Mouse (Mus musculus) induced T-regulatory cell, adult 2 months (primary cell): ENCODE data around the gene Gm38394.
"Not testable (repeated sequence)": the region's sequence is repeated elsewhere in the genome, so short reads cannot be mapped to it uniquely, and the experiment has no call there.

Experiments used
- DNase-seq: peaks from one replicate; pipeline ENCODE4 v3.0.0-alpha.2; 2012; ENCODE audit warnings: low read depth

Gm38394 gene

DNA sequence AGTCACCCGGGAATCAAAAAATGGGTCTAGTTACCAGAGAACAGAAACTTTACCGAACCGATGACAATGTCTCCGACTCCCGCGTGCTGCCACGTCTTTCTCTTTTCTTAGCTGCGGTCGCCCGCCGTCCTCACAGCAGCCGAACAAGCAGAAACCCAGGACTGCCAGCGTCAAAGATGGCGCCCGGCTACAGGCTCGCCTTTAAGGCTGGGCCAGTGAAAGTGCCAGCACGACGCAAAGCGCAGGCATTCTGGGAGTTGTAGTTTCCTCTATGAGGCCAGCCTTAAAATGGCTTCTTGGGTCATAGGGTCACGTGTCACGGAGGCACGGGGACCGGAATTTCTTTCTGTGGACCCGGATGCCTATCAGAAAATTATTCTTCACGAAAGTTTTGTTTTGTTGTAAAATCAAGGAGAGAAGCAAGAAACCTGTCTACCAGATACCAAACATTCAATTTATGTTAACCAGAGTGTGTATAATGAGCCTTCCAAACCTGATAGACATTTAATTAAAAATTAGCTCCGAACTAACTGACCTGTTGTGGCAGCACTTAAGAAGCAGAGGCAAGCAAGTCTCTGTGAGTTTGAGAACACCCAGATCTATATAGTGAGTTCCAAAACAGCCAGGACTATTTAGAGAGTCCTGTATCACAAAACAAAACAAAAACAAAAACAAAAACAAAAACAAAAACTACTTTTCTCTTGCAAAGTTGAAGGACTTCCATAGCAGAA lies at the start of gene Gm38394:
Gene Gm38394 (minus strand): TSS at position 116 of the 731 bp plus-strand sequence.
- peak; percentile 97 for DNase-seq

- DNase-seq = no peak
These were observed 49.8 kb upstream of the Gm38394 start for GRCm38 (mm10) chr1:133710895-133711294.

DNA sequence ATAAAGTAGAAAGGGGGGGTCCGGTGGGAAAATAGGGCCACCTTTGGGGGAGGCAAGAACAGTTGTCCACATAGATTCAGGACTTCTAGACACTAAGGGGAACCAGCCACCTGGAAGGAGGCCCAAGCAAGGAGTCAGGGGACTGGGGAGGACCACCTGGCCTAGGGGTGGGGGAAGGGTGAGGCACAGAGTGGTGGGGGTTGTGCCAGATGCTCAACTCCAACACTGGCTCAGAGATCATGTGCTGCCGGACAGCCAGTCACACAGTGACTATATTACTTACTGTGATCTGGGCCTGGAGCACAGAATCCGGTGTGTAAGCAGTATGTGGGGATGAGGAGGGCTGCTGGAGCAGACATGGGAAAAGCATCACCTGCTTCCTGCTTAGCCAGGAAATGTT lies 48.2 kb upstream of the Gm38394 start:
- DNase-seq = no peak

DNA sequence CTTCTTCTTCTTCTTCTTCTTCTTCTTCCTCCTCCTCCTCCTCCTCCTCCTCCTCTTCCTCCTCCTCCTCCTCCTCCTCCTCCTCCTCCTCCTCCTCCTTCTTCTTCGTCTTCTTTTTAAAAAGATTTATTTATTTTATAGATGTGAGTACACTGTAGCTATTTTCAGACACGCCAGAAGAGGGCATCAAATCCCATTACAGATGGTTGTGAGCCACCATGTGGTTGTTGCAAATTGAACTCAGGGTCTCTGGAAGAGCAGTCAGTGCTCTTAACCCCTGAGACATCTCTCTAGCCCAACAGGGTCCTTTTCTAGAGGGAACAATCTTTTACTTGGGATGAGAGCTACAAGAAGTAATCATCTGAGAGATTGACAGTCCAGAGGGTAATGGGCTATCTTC lies 40.7 kb upstream of the Gm38394 start:
- peak; percentile 44 for DNase-seq

GRCm38 (mm10) chr1:133697935-133698620 lies 37.0 kb upstream of the Gm38394 start:
- no peak for DNase-seq

DNA sequence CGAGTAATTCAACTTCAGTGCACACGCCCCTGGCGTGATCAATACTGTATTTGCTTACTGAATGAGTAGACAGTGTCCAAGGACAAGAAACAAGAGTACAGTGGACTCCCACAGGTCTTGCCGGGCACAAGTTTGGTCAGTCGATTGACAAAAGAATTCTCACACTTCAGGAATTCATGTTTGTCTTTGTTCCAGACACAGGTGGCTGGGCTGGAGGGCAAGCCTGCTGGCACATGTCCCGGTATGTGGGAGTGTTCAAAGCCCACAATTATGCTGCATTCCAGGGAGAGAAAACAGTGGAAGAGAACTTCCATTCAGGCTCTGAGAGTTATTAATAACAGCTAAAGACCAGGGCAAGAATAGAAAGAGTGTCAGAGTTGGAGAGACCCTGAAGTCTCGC lies 34.8 kb upstream of the Gm38394 start:
- DNase-seq = no peak

DNA sequence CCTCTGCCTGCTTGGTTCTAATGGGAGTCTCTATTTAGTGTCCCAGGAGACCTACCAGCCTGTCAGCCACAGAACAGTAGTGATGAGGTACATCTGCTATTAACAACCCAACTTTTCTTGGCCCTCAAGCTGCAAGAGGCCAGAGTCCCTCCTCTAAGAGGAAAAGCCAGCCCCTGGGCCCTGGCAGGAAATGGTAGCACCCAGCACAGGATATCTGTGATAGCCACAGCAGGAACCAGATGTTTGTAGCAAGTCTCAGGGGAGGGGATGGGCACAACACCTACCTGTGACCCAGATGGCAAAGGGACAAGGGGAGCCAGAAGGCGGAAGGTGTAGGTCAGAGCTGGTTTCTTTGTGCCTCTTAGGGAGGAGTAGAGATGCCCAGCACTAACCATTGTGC lies 33.8 kb upstream of the Gm38394 start:
- DNase-seq = peak; percentile 67

- no peak for DNase-seq
These were observed 33.2 kb upstream of the Gm38394 start for GRCm38 (mm10) chr1:133694301-133694700.

DNA sequence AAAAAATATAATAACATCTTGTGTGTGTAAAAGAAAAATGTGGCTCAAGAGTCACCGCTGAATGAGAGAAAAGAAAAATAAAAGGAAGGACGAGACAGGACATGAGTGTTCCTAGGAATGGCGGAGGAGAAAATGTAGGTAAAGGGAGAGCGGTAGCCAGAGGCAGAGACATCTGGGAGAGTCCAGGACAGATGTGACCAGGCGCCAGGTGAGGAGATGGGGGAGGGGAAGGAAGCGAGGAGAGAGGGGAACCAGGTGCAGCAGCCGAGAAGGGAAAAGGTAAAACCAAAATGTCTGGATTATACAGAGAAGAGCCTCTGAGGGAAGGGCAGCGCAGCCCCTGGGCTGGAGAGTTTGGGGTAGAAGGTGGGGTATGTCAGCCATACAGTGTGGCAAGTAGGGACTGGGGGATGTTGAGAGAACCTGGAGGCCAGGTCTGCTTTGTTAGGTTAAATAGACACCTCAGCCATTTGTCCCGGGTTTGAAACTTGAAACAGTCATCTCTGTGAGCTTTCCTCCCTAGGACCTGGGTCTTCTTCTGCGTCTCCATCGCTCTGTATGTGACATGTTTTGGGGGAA lies 32.5 kb upstream of the Gm38394 start:
- no peak for DNase-seq

DNA sequence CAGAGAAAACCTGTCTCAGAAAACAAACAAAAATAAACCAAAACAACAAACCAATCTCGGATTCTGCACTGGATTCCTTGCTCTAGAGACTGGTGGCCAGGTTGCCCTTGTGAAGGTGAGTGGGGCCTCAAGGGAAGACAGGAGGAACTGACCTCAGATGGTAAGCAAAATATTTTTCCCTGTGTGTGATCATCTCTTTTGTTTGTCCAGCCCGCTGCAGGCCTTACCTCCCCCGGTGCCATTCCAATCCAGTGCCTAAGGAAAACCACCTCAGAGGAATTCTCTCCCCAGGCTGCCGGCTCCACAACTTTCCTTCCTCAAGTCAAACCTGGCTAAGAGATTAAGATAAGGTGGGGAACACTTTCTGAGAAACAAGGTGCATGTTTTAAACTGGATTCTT lies 31.1 kb upstream of the Gm38394 start:
- no peak for DNase-seq

GRCm38 (mm10) chr1:133691046-133691445 lies 29.9 kb upstream of the Gm38394 start:
- peak; percentile 55 for DNase-seq

- peak; percentile 91 for DNase-seq
These were observed 28.8 kb upstream of the Gm38394 start, which contains the start of gene Lax1 for GRCm38 (mm10) chr1:133689897-133690296. Lax1 (minus strand) TSS chr1:133690108.

DNA sequence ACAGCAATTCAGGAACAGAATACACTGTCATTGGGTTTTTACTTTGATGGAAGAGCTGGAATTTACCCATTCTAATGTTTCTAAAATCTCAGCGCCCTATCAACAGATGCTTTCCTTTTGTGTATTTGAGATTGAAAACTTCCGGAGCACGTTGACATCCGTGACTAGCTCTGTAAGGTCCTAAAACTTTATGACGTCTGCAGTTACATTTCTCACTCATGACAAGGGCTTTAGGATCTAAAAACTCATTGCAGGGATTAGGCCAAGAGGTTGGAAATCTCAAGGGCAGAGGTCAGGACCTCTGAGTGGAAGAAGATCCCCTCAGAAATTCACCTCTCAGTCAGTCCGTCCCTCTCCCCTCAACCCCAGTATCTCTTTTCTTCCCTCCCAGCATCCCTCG lies 27.2 kb upstream of the Gm38394 start:
- DNase-seq = peak; percentile 63

GRCm38 (mm10) chr1:133685749-133686519 lies 24.8 kb upstream of the Gm38394 start:
- DNase-seq = no peak

DNA sequence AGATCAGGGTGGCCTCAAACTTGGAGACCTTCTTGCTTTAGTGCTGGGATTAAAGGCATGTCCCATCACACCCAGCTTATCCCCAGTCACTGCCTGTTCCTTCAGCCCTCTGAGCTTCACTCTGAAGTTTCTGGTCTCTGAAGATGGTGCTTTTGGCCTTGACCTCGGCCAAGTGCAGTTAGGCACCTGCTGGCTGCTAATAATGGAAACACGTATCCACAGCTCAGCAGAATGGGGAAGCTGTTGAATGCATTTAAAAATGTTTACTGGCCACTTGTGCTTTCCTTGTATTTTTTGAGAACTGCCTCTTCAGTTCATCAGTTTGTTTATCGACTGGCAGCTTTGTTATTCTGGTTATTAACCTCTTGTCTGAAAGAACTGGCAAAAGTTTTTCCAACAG lies 10.7 kb upstream of the Gm38394 start:
- DNase-seq = no peak

DNA sequence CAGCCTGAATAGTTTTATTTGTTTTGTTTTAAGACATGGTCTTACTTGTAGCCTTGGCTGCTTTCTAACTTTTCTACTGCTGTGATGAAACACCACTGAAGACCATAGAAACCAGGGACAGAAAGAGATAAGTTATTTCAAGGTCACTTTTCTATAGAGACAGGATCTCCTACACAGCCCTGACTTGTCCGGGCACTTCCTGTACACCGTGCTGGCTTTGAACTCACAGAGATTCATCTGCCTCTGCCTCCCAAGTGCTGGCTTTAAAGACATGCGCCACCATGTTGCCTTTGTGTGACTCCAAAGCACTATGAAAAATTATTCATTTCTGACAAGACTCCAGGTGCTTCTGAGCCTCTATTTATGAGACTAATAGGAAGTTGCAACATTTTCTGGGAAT lies 10.1 kb upstream of the Gm38394 start:
- DNase-seq = no peak

DNA sequence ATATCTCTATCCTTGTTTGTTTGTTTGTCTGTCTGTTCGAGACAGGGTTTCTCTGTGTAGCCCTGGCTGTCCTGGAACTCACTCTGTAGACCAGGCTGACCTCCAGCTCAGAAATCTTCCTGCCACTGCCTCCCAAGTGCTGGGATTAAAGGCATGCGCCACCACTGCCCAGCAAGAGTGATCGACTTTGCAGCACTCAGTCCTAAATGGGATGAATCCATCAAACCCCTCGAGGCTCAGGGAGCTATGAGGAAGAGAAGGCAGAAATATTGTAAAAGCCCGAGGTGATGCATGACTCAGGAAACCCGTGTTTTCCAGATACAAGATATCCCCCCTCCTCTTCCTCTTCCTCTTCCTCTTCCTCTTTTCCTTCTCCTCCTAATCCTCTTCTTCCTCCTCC lies 9.7 kb upstream of the Gm38394 start:
- no peak for DNase-seq

GRCm38 (mm10) chr1:133670190-133670589 lies 9.1 kb upstream of the Gm38394 start:
- no peak for DNase-seq

DNA sequence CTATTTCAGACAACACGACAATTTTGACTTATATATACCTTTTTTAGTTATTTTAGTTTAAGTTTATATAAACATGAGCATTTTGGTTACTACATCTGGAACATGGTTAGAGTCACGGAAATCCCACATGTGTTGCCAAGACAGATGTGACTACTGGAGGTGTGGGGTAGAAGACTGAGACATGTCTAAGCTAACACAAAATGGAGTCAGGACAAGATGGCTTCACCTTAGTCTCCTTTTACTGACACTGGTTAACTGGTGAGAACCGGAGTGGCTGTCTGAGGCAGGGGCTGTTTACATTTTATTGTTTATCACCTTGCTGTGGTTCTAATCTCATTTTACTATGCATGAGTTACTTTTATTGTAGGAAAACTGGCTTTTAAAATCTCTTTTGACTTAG lies 7.5 kb upstream of the Gm38394 start:
- no peak for DNase-seq

GRCm38 (mm10) chr1:133667721-133668120 lies 6.6 kb upstream of the Gm38394 start:
- DNase-seq = no peak

- DNase-seq = not testable (repeated sequence)
These were observed 4.6 kb upstream of the Gm38394 start for GRCm38 (mm10) chr1:133665713-133666112.

DNA sequence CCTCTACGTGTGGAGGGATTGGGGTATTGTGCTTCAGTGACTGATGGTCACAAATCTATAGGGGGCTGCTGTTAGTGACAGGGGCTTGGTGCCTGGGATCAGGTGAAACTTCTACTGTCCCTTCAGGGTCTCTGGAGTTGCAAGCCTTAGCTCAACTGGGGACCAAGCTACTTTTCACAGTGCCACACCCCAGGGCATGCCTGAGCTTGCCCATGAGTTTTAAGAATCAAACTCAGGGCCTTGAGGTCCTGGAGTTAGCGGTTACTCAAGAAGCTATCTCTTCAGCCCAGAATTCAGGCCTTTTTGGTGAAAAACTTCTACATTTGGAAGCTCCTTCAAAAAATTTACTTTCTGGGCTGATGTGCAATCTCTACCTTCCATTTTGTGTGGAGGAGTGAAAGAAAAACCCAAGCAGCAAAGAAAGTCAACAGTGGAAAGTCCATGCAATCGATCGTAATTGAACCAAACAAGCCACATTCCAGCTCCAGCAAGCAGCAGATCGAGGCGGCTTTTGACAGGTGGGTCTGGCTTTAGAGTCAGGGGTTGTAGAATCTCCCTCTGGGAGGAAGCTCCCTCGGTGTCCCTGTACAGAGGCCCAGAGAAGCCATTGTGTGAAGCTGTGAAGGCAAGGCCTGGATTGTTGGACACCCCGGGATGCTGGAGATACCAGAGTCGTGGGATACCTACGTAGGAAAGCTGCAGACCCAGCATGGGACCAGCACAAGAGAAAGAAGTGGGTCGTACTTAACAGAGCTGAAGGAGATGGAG lies 3.3 kb upstream of the Gm38394 start:
- no peak for DNase-seq
